Mouse (Mus musculus) intestine, embryonic 15.5 days (tissue): ENCODE data around the gene Tmem125. TPM values are rescaled to one million over a fixed set of nuclear protein-coding genes. Genes with fewer than 3 reads are reported as not detected.
A peak's percentile ranks its signal among the peaks of the same experiment; 100 is the strongest.

Experiments
- ATAC-seq: fragments of 200-750 bp; cut with Nextera tagmentation; 2 replicates; pipeline ENCODE4 v1.8.0; 2017; ENCODE audit warnings: moderate TSS enrichment, moderate library complexity
- H3K27ac ChIP-seq: fragments of 300-500 bp; sonication (generic); 2 replicates; pipeline ENCODE4 v1.5.1; 2015; ENCODE audit warnings: mild to moderate bottlenecking, inconsistent platforms
- H3K27me3 ChIP-seq: fragments of 300-500 bp; sonication (generic); replicated peaks from 2 replicates; pipeline ENCODE4 v1.6.1; 2015; ENCODE audit warnings: inconsistent platforms
- H3K36me3 ChIP-seq: fragments of 300-500 bp; sonication (generic); 2 replicates; pipeline ENCODE4 v1.6.1; 2015; ENCODE audit warnings: inconsistent platforms
- H3K4me1 ChIP-seq: fragments of 300-500 bp; sonication (generic); replicated peaks from 2 replicates; pipeline ENCODE4 v1.6.1; 2015; ENCODE audit warnings: inconsistent platforms
- H3K4me2 ChIP-seq: fragments of 300-500 bp; sonication (generic); replicated peaks from 2 replicates; pipeline ENCODE4 v1.6.1; 2015; ENCODE audit warnings: mild to moderate bottlenecking, inconsistent platforms
- H3K4me3 ChIP-seq: fragments of 300-500 bp; sonication (generic); replicated peaks from 2 replicates; pipeline ENCODE4 v1.5.1; 2015; ENCODE audit warnings: inconsistent platforms
- H3K9ac ChIP-seq: fragments of 300-500 bp; sonication (generic); 2 replicates; pipeline ENCODE4 v1.6.1; 2015; ENCODE audit warnings: inconsistent platforms
- H3K9me3 ChIP-seq: fragments of 300-500 bp; sonication (generic); 2 replicates; pipeline ENCODE4 v1.6.1; 2016; ENCODE audit warnings: inconsistent platforms
- WGBS: fragments of 180-500 bp; shearing (Covaris S2); methylation state at CpG from one replicate; pipeline ENCODE4 v1.1.7; 2015; 5-methylcytosine and 5-hydroxymethylcytosine counted together
- polyA plus RNA-seq: library from polyadenylated mRNA; unstranded; fragments of >200 nt; fragmentation: Nextera tagmentation; extraction: Ambion mirVana; gene quantifications from 2 replicates; pipeline ENCODE4 v1.2.1, GENCODE M21; 2015

The Tmem125 gene
- 10.7 and 14.3 TPM in 2 replicates for polyA plus RNA-seq

DNA sequence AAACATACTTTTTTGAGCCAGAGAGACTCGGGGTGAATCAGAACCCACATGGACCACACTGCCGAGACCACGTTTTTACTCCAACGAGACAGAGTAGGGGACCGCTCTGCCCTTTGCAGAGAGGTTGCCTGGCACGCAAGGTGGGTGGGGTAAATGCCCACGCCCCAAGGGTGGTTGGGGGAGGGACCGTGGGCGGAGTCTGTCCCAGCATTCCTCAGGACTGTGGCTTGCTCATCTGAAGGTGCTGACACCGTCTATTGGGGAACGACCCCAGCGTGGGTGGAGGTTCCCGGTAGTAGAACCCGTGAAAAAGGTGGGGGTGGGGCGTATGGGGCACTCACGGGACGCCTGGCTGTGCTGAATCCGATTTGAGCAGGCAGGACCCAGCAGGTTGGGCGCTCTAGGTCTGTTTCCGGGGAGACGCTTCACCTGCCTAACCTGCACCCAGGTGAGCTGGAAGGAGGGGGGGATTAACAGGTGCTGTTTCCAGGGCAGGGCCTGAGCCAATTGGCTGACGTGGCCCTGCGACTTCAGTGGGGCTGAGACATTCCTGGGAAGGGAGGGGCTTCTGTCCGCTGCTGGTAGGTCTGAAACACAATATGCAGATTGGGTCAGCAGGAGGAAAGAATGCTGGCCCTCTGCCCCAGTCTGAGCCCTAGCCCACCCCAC lies at the start of gene Tmem125:
Tmem125 (minus strand) TSS at position 453 of the 669 bp plus-strand sequence.
- no peaks in the 10 kb centered on the region for H3K36me3 ChIP-seq
- H3K4me2 ChIP-seq, result peak within 1 kb of the TSS; percentile 61
- 0 out of 2 replicates have a peak, but pooled peaks cover 5% of the 10 kb centered on the region for H3K27me3 ChIP-seq
- WGBS, result 2% methylated on average over 24 of the region's 24 CpGs
- no peaks in the 10 kb centered on the region for H3K4me1 ChIP-seq
- peak within 1 kb of the TSS; percentile 29 for H3K9ac ChIP-seq
- ATAC-seq, result peak; percentile 94
- H3K27ac ChIP-seq, result peak within 1 kb of the TSS; percentile 86
- H3K4me3 ChIP-seq, result peak within 1 kb of the TSS; percentile 37
- no peaks in the 10 kb centered on the region for H3K9me3 ChIP-seq

DNA sequence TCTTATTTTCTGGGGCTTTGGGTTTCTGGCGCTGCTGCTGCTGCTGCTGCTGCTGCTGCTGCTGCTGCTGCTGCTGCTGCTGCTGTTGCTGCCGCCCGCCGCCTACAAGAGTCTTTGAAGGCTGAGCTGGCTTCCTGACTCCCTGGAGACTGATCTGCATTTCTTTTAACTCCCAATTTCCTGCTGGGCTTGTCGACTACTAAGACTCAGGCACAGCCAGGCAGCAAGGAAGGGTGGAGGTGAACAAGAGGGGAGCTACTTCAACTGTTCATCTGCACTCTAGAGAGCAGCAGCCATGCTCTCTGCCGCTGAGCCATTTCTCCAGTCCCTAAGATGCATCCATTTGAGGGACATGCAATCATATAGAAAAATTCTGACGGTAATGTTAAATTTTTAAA lies 45.9 kb upstream of the Tmem125 start:
- Histone ChIP-seq H3K27me3 (no peaks in the 10 kb centered on the region), H3K36me3 (no peaks in the 10 kb centered on the region), H3K9me3 (no peaks in the 10 kb centered on the region), H3K4me3 (no peak overlapping the region), H3K4me1 (no peaks in the 10 kb centered on the region), H3K9ac (no peak overlapping the region), H3K4me2 (no peak overlapping the region), H3K27ac (no peak overlapping the region)
- ATAC-seq, result no peak
- 16% methylated on average over 7 of the region's 7 CpGs for WGBS

DNA sequence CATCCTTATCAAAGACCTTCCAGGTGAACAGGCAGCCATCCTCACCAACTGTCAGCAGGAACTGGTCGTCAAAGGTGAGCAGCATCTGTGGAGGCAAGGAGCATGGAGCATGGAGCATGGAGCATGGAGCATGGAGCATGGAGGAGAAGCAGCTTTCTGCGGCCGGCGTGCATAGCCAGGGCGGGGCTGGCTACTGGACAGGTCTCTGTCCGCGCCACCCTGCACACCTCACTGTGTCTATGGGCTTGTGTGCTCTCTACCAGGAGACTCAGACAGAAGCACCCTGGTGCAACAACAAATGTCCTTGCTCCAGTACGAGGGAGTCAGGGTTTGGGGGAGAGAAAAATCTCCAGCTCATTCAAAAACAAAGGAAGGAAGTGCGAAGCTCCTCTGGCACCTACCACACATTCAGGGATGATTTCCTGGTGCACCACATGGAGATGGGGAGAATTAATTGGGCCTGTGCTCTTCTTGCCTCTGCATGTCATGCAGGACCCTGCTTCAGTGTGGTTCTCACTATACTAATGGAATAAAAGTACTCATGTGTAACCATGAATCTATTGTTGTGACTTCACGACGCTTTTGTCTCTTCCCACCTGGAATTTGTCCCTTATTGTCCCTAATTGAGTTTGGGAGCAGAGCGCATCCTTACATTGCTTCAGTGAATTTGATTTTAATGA lies 45.3 kb upstream of the Tmem125 start:
- Histone ChIP-seq H3K9ac (no peak overlapping the region), H3K4me1 (no peaks in the 10 kb centered on the region), H3K27ac (no peak overlapping the region), H3K36me3 (no peaks in the 10 kb centered on the region), H3K9me3 (no peaks in the 10 kb centered on the region), H3K4me3 (no peak overlapping the region), H3K27me3 (no peaks in the 10 kb centered on the region), H3K4me2 (no peak overlapping the region)
- WGBS, result 71% methylated on average over 12 of the region's 12 CpGs
- ATAC-seq, result no peak

DNA sequence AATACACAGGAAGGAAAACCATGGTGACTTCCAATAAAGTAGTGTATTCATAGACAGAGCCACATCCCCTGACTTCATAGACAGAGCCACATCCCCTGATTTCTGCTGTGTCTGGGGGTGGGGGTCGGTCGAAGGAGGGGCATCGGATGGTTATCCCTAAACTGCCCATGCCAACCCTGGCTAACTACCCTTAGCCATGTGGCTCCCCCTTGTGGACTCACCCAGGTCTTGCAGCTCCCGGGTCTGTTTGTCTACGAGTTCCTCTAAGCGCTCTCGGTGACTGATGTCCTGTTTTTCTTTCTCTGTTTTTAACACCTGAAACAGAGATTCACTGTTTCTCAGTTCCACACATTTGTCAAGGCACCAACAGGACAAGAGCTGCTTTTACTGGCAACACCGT lies 38.8 kb upstream of the Tmem125 start:
- 92% methylated on average over 8 of the region's 8 CpGs for WGBS
- Histone ChIP-seq H3K4me1 (no peaks in the 10 kb centered on the region), H3K27me3 (peaks cover 3% of the 10 kb centered on the region; the same call in 1 of the 2 replicates), H3K4me2 (no peak overlapping the region), H3K9ac (no peak overlapping the region), H3K9me3 (no peaks in the 10 kb centered on the region), H3K4me3 (no peak overlapping the region), H3K36me3 (no peaks in the 10 kb centered on the region), H3K27ac (no peak overlapping the region)
- ATAC-seq, result no peak

DNA sequence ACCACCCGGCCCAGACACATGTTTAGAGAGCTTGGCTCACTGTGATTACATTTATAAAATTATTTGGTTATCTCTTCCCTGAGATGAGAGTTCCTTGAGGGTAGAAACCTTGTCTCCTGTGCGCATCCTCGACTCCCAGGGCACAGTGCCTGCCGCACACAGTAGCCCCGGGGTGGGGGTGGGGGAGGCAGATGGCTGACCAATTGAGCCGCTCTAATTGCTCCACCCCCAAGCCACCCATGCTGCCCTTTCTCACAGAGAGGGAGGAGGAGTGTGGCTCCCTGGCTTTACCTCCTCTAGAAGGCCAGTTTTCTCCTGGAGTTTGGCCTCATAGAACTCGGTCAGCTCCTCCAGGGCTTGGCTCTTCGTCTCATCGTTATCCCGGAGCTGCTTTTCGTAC lies 37.7 kb upstream of the Tmem125 start:
- Histone ChIP-seq H3K27me3 (peaks cover 10% of the 10 kb centered on the region; the same call in 1 of the 2 replicates), H3K9me3 (no peaks in the 10 kb centered on the region), H3K4me2 (no peak overlapping the region), H3K36me3 (no peaks in the 10 kb centered on the region), H3K4me3 (no peak overlapping the region), H3K4me1 (no peaks in the 10 kb centered on the region), H3K27ac (no peak overlapping the region), H3K9ac (no peak overlapping the region)
- WGBS, result 37% methylated on average over 11 of the region's 11 CpGs
- no peak for ATAC-seq

DNA sequence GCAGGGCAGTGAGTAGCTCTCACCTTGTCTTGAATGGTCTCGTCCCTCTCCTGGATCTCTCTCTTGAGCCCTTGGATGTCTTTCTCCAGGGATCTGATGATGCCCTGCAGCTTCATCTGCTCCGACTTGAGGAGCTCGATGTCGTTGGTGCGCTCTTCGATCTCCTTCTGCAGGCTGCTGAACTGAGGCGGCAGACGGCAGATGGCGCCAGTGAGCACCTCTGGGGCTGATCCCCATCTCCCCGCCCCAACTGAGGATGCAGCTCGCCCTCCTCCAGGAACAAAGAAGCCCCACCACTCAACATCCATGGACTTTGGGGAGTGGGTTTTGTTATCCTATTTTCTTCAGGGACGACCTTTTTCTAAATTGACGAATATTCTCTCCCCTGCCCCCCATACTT lies 35.5 kb upstream of the Tmem125 start:
- 51% methylated on average over 13 of the region's 13 CpGs for WGBS
- H3K27me3 ChIP-seq, result peaks cover 11% of the 10 kb centered on the region; the same call in 1 of the 2 replicates
- no peaks in the 10 kb centered on the region for H3K9me3 ChIP-seq
- no peak overlapping the region for H3K4me3 ChIP-seq
- no peaks in the 10 kb centered on the region for H3K36me3 ChIP-seq
- no peak for ATAC-seq
- no peak overlapping the region for H3K4me2 ChIP-seq
- no peaks in the 10 kb centered on the region for H3K4me1 ChIP-seq
- no peak overlapping the region for H3K9ac ChIP-seq
- no peak overlapping the region for H3K27ac ChIP-seq

DNA sequence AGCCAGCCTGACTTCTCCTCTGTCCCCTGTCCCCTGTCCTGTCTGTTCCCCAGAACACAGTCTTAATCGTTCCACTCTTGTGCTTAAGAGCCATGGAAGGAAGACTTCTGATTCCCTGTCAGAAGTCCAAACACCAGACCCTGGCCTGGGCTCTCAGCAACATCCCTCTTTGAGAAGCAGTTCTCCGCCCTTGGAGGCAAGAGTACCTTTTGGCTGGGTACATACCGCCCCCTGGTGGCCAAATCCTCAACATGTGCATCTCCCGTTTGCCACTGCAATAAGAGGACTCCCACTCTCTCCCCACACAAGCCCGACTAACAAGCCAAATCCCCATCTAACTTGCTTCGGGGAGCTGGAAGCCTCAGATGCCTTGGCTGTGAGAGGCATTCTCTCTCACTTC lies 32.3 kb upstream of the Tmem125 start:
- peak; percentile 63; the same call in 1 of the 2 replicates for ATAC-seq
- 5% methylated on average over 6 of the region's 6 CpGs for WGBS
- H3K4me1 ChIP-seq, result 0 out of 2 replicates have a peak, but pooled peaks cover 2% of the 10 kb centered on the region
- H3K9me3 ChIP-seq, result no peaks in the 10 kb centered on the region
- H3K27ac ChIP-seq, result no peak overlapping the region
- no peak overlapping the region for H3K4me2 ChIP-seq
- H3K36me3 ChIP-seq, result no peaks in the 10 kb centered on the region
- no peak overlapping the region for H3K4me3 ChIP-seq
- peaks cover 11% of the 10 kb centered on the region; the same call in 1 of the 2 replicates for H3K27me3 ChIP-seq
- no peak overlapping the region for H3K9ac ChIP-seq

DNA sequence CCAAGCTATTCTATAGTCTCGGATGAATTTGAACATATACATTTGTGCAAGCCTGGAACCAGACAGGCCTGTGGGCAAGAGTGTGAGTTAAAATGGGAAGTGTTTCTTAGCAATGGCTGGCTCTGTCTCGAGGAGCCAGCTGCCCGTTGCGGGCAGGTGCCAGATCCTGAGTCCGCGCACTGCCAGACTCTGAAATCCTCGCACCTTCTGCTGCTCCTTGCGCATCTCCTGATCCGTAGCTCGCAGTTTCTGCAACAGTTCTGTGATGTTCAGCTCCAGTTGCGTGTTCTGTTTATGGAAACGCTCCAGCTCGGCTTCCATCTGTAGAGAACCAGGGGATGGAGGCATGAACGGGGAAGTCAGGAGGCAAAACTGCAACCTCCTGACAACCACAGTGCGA lies 27.6 kb upstream of the Tmem125 start:
- 73% methylated on average over 15 of the region's 15 CpGs for WGBS
- Histone ChIP-seq H3K27me3 (no peaks in the 10 kb centered on the region), H3K36me3 (no peaks in the 10 kb centered on the region), H3K9ac (no peak overlapping the region), H3K4me3 (no peak overlapping the region), H3K27ac (no peak overlapping the region), H3K9me3 (no peaks in the 10 kb centered on the region), H3K4me2 (no peak overlapping the region), H3K4me1 (0 out of 2 replicates have a peak, but pooled peaks cover 2% of the 10 kb centered on the region)
- ATAC-seq, result no peak

DNA sequence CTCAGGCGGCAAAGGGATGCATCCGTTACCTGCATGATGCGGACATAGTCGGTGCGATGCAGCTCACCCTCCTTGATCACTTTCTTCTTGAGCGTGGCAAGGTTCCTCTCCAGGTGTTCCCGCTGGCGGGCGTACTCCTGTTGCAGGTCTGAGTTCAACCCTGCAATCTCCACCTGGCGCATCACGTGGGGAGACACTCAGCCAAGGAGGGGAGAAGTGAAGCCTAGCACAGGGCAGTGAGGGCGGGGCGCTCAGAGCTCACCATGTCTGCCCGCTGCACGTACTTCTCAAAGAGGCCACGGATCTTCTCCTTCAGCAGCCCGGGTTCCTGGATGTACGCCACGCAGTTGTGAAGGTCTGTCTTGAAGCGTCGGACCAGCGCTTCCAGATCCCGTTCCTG lies 25.5 kb upstream of the Tmem125 start:
- 72% methylated on average over 23 of the region's 23 CpGs for WGBS
- peak; percentile 66 for ATAC-seq

DNA sequence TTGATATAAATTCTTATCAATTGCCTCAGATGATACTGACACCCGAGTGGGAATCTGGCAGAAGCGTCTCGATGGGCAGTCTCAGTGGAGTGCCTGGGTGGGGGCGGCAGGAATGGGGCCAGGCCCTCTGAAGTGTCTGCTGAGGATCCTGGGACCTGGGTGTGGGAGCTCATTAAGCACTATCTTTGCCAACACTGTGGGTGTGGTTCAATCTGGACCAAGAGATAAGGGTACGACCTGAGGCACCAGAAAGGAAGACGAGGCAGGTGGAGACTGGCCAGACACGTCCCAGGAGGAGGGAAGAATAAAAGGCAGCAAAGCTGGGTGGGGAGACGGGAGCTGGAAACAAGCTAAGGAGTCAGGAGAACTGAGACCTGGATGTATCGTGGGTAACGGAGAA lies 24.9 kb upstream of the Tmem125 start:
- H3K4me3 ChIP-seq, result no peak overlapping the region
- peak overlapping the region; percentile 19; the same call in 1 of the 2 replicates for H3K4me2 ChIP-seq
- H3K4me1 ChIP-seq, result no peaks in the 10 kb centered on the region
- no peaks in the 10 kb centered on the region for H3K27me3 ChIP-seq
- H3K36me3 ChIP-seq, result no peaks in the 10 kb centered on the region
- ATAC-seq, result peak; percentile 71
- 38% methylated on average over 10 of the region's 10 CpGs for WGBS
- H3K9me3 ChIP-seq, result no peaks in the 10 kb centered on the region
- no peak overlapping the region for H3K27ac ChIP-seq
- no peak overlapping the region for H3K9ac ChIP-seq

More for the DNA sequence above, 25.5 kb upstream of the Tmem125 start:
- no peaks in the 10 kb centered on the region for H3K9me3 ChIP-seq
- no peak overlapping the region for H3K9ac ChIP-seq
- no peak overlapping the region for H3K27ac ChIP-seq
- no peaks in the 10 kb centered on the region for H3K27me3 ChIP-seq
- H3K4me3 ChIP-seq, result no peak overlapping the region
- peak overlapping the region; percentile 19; the same call in 1 of the 2 replicates for H3K4me2 ChIP-seq
- H3K36me3 ChIP-seq, result no peaks in the 10 kb centered on the region
- 0 out of 2 replicates have a peak, but pooled peaks cover 2% of the 10 kb centered on the region for H3K4me1 ChIP-seq

DNA sequence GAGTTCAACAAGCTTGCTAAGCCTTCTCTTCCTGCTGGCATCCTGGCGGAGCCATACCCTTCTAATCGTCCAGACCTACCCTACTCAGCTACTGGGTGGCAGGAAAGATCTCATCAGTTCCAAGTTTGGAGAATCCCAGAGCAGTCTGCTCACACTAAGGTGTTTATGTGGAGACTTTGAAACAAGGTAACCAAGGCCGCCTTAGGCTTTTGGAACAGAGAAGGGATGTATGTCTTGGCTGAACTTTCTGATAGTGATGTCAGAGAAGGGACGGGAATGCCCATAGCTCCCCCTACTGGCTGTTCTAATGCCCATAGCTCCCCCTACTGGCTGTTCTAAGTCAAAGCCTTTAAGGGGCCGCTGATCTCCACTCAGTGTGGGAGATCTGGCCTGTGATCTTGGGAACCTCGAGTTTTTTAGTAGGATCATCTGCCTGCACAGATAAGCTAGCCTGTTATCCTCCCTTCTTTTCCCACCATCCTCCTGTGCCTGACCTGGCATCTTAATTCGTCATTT lies 22.4 kb upstream of the Tmem125 start:
- no peak overlapping the region for H3K9ac ChIP-seq
- no peak overlapping the region for H3K4me2 ChIP-seq
- 33% methylated on average over 7 of the region's 7 CpGs for WGBS
- no peaks in the 10 kb centered on the region for H3K36me3 ChIP-seq
- ATAC-seq, result peak; percentile 24; the same call in 1 of the 2 replicates
- no peaks in the 10 kb centered on the region for H3K27me3 ChIP-seq
- H3K27ac ChIP-seq, result no peak overlapping the region
- H3K4me1 ChIP-seq, result no peaks in the 10 kb centered on the region
- no peak overlapping the region for H3K4me3 ChIP-seq
- no peaks in the 10 kb centered on the region for H3K9me3 ChIP-seq

DNA sequence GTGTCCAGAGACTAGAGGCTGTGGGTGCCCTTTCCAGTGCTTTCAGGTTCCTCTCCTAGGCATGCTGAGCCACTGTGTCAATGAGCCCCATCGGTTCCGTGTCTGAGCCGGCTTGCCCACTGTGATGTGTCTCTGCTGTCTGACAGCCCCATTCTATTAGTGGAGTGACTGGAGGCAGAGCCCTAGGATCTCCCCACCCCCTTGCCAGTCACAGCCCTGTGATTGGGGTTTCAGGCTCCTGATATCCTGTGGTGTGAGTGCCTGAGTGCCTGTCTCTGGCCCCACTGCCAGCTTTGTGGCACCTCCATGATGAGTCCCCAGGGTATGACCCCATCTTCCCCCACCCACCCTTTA lies 21.1 kb upstream of the Tmem125 start:
- no peaks in the 10 kb centered on the region for H3K27me3 ChIP-seq
- H3K9me3 ChIP-seq, result no peaks in the 10 kb centered on the region
- no peaks in the 10 kb centered on the region for H3K4me1 ChIP-seq
- H3K4me3 ChIP-seq, result no peak overlapping the region
- H3K36me3 ChIP-seq, result no peaks in the 10 kb centered on the region
- H3K27ac ChIP-seq, result no peak overlapping the region
- WGBS, result 65% methylated on average over 3 of the region's 3 CpGs
- no peak overlapping the region for H3K4me2 ChIP-seq
- no peak for ATAC-seq
- H3K9ac ChIP-seq, result no peak overlapping the region
